Mouse (Mus musculus): Measurements from ENCODE around the gene Akr1b3. TPM values are rescaled to one million over a fixed set of nuclear protein-coding genes. Genes with fewer than 3 reads are reported as not detected.

Akr1b3 gene
- polyA plus RNA-seq, 1 experiment from 2014 or later = 130 TPM

GRCm38 (mm10) chr6:34286841-34287240, 30.4 kb downstream of the Akr1b3 start:
- no peaks in the 10 kb centered on the region for H3K36me3 ChIP-seq
- H3K9me3 ChIP-seq = no peaks in the 10 kb centered on the region
- no peak overlapping the region for H3K4me2 ChIP-seq (replicated peaks)
- ATAC-seq = no peak
- no peak overlapping the region for H3K9ac ChIP-seq
- WGBS = 74% methylated on average over 3 of the region's 3 CpGs
- H3K4me3 ChIP-seq (replicated peaks) = no peak overlapping the region
- H3K27ac ChIP-seq = no peak overlapping the region
- H3K4me1 ChIP-seq (replicated peaks) = no peaks in the 10 kb centered on the region
- no peaks in the 10 kb centered on the region for H3K27me3 ChIP-seq (replicated peaks)

GRCm38 (mm10) chr6:34278385-34278784, 38.9 kb downstream of the Akr1b3 start:
- Histone ChIP-seq H3K9ac (no peak overlapping the region), H3K4me3 (replicated peaks) (no peak overlapping the region), H3K27ac (no peak overlapping the region), H3K9me3 (no peaks in the 10 kb centered on the region), H3K4me1 (replicated peaks) (no peaks in the 10 kb centered on the region), H3K4me2 (replicated peaks) (no peak overlapping the region), H3K27me3 (replicated peaks) (no peaks in the 10 kb centered on the region), H3K36me3 (no peaks in the 10 kb centered on the region)
- no peak for ATAC-seq
- 80% methylated on average over 5 of the region's 5 CpGs for WGBS

GRCm38 (mm10) chr6:34277665-34278064, 39.6 kb downstream of the Akr1b3 start:
- H3K4me2 ChIP-seq (replicated peaks) = no peak overlapping the region
- no peak overlapping the region for H3K9ac ChIP-seq
- ATAC-seq = no peak
- H3K4me1 ChIP-seq (replicated peaks) = no peaks in the 10 kb centered on the region
- H3K9me3 ChIP-seq = no peaks in the 10 kb centered on the region
- 23% methylated on average over 9 of the region's 9 CpGs for WGBS
- H3K36me3 ChIP-seq = no peaks in the 10 kb centered on the region
- no peak overlapping the region for H3K27ac ChIP-seq
- H3K27me3 ChIP-seq (replicated peaks) = no peaks in the 10 kb centered on the region
- H3K4me3 ChIP-seq (replicated peaks) = no peak overlapping the region

- Histone ChIP-seq H3K4me1 (replicated peaks) (no peaks in the 10 kb centered on the region), H3K4me3 (replicated peaks) (no peak overlapping the region), H3K9me3 (no peaks in the 10 kb centered on the region), H3K4me2 (replicated peaks) (no peak overlapping the region), H3K9ac (no peak overlapping the region), H3K27me3 (replicated peaks) (no peaks in the 10 kb centered on the region), H3K27ac (no peak overlapping the region), H3K36me3 (no peaks in the 10 kb centered on the region)
- WGBS = 81% methylated on average over 2 of the region's 2 CpGs
- no peak for ATAC-seq
These were observed 42.9 kb downstream of the Akr1b3 start for GRCm38 (mm10) chr6:34274346-34274745.

GRCm38 (mm10) chr6:34273073-34273472, 44.2 kb downstream of the Akr1b3 start:
- H3K36me3 ChIP-seq = no peaks in the 10 kb centered on the region
- no peak overlapping the region for H3K27ac ChIP-seq
- H3K9me3 ChIP-seq = no peaks in the 10 kb centered on the region
- WGBS = 52% methylated on average over 2 of the region's 2 CpGs
- ATAC-seq = no peak
- H3K27me3 ChIP-seq (replicated peaks) = no peaks in the 10 kb centered on the region
- no peak overlapping the region for H3K4me2 ChIP-seq (replicated peaks)
- H3K4me3 ChIP-seq (replicated peaks) = no peak overlapping the region
- H3K9ac ChIP-seq = no peak overlapping the region
- no peaks in the 10 kb centered on the region for H3K4me1 ChIP-seq (replicated peaks)

GRCm38 (mm10) chr6:34272462-34272861, 44.8 kb downstream of the Akr1b3 start:
- no peaks in the 10 kb centered on the region for H3K9me3 ChIP-seq
- no peak overlapping the region for H3K27ac ChIP-seq
- WGBS = 85% methylated on average over 5 of the region's 5 CpGs
- ATAC-seq = no peak
- no peak overlapping the region for H3K4me3 ChIP-seq (replicated peaks)
- no peaks in the 10 kb centered on the region for H3K27me3 ChIP-seq (replicated peaks)
- no peaks in the 10 kb centered on the region for H3K36me3 ChIP-seq
- H3K4me1 ChIP-seq (replicated peaks) = no peaks in the 10 kb centered on the region
- H3K9ac ChIP-seq = no peak overlapping the region
- no peak overlapping the region for H3K4me2 ChIP-seq (replicated peaks)

- Histone ChIP-seq H3K27me3 (replicated peaks) (no peaks in the 10 kb centered on the region), H3K9me3 (no peaks in the 10 kb centered on the region), H3K27ac (no peak overlapping the region), H3K4me3 (replicated peaks) (no peak overlapping the region), H3K4me1 (replicated peaks) (no peaks in the 10 kb centered on the region), H3K4me2 (replicated peaks) (no peak overlapping the region), H3K36me3 (no peaks in the 10 kb centered on the region), H3K9ac (no peak overlapping the region)
- 66% methylated on average over 6 of the region's 6 CpGs for WGBS
- ATAC-seq = no peak
These were observed 46.6 kb downstream of the Akr1b3 start for GRCm38 (mm10) chr6:34270717-34271116.

GRCm38 (mm10) chr6:34258546-34258945, 58.7 kb downstream of the Akr1b3 start:
- H3K4me2 ChIP-seq (replicated peaks) = no peak overlapping the region
- no peak for ATAC-seq
- 83% methylated on average over 5 of the region's 5 CpGs for WGBS

More at GRCm38 (mm10) chr6:34258546-34258945, 58.7 kb downstream of the Akr1b3 start:
- Histone ChIP-seq H3K36me3 (no peaks in the 10 kb centered on the region), H3K27ac (no peak overlapping the region), H3K4me1 (replicated peaks) (no peaks in the 10 kb centered on the region), H3K9me3 (no peaks in the 10 kb centered on the region), H3K4me3 (replicated peaks) (no peak overlapping the region), H3K27me3 (replicated peaks) (no peaks in the 10 kb centered on the region), H3K9ac (no peak overlapping the region)

Other genes starting within 250 kb of the Akr1b3 start
- gene Slc35b4, start 140.4 kb downstream of the Akr1b3 start, polyA plus RNA-seq (2015; fragmentation: Nextera tagmentation; extraction: Ambion mirVana) = 37.3 and 42.6 TPM in 2 replicates
- gene Akr1b8, start 36.6 kb upstream of the Akr1b3 start, polyA plus RNA-seq (2015; fragmentation: Nextera tagmentation; extraction: Ambion mirVana) = 4.8 and 5.5 TPM in 2 replicates
- gene Akr1b10, start 66.7 kb upstream of the Akr1b3 start, polyA plus RNA-seq (2015; fragmentation: Nextera tagmentation; extraction: Ambion mirVana) = 14.5 and 15.4 TPM in 2 replicates
- 2.5 and 43.7 TPM in 2 replicates for gene Akr1b7, start 94.9 kb upstream of the Akr1b3 start, polyA plus RNA-seq (2015; fragmentation: Nextera tagmentation; extraction: Ambion mirVana)
- gene Bpgm, start 158.7 kb upstream of the Akr1b3 start, polyA plus RNA-seq (2015; fragmentation: Nextera tagmentation; extraction: Ambion mirVana) = 40.4 and 49.7 TPM in 2 replicates